Mouse (Mus musculus) liver, postnatal 0 days (tissue): ENCODE measurements around the gene Apbb1.

Experiments used
- CTCF ChIP-seq: sonication (generic); IDR thresholded peaks from 2 replicates; pipeline ENCODE4 v1.5.1; 2016; ENCODE audit warnings: antibody characterized with exemption, low read depth
- EP300 ChIP-seq: IDR thresholded peaks from 2 replicates; pipeline ENCODE4 v1.6.1; 2016; ENCODE audit warnings: antibody characterized with exemption, low read depth, mild to moderate bottlenecking

DNA sequence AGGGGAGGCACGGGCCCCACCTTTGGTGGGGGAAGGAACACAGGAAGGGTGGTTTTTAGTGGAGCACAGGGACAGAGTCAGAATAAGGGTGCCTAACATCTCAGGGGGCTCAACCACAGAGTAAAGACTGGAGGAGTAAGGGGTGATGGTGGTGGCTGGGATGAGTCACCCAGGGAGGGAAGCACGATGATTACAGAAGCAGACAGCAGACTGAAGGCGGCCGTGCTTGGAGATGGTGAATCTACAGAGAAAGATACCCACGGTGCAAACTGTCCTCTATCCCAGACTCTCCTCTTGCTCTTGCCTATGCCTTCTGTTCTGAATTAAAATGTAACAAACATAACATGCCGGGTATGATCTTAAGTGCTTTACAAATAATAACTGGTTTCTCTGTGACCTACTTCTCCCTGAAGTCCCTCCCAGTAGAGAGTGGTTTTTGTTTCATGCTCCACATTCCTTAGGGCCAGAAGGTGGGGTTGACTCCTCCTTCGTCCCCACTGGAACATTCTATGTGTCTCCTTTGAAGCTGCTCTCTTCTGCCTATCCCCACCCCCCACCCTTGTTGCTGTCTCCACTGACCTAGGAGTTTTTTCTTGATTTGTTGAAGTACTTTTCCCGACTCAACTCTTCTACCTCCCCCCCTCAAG, 40.3 kb upstream of the Apbb1 start:
- TF ChIP-seq CTCF = no peak
- no peak for TF ChIP-seq EP300
